Mouse (Mus musculus) stomach, embryonic 16.5 days (tissue): Measurements from ENCODE around the gene Suz12. TPM values are rescaled to one million over a fixed set of nuclear protein-coding genes. Genes with fewer than 3 reads are reported as not detected.
"Not testable (repeated sequence)": the region's sequence is repeated elsewhere in the genome, so short reads cannot be mapped to it uniquely, and the experiment has no call there.

Experiments
- ATAC-seq: fragments of 200-750 bp; cut with Nextera tagmentation; 2 replicates; pipeline ENCODE4 v1.8.0; 2017; ENCODE audit warnings: moderate number of reproducible peaks, moderate TSS enrichment; ENCODE audit not compliant: insufficient read depth, low FRiP score
- H3K27ac ChIP-seq: fragments of 300-500 bp; sonication (generic); 2 replicates; pipeline ENCODE4 v1.5.1; 2014; ENCODE audit warnings: low read length
- H3K27me3 ChIP-seq: fragments of 300-500 bp; sonication (generic); 2 replicates; pipeline ENCODE4 v1.6.1; 2014; ENCODE audit warnings: low read length, control low read depth, mixed read lengths; ENCODE audit not compliant: control insufficient read depth, insufficient read depth
- H3K36me3 ChIP-seq: fragments of 300-500 bp; sonication (generic); 2 replicates; pipeline ENCODE4 v1.6.1; 2014; ENCODE audit warnings: low read length; ENCODE audit not compliant: control insufficient read depth, insufficient read depth
- H3K4me1 ChIP-seq: fragments of 300-500 bp; sonication (generic); 2 replicates; pipeline ENCODE4 v1.6.1; 2014; ENCODE audit warnings: low read length, control low read depth, mixed read lengths; ENCODE audit not compliant: control insufficient read depth, insufficient read depth
- H3K4me2 ChIP-seq: fragments of 300-500 bp; sonication (generic); 2 replicates; pipeline ENCODE4 v1.6.1; 2014; ENCODE audit warnings: low read depth, low read length, mixed read lengths
- H3K4me3 ChIP-seq: fragments of 300-500 bp; sonication (generic); replicated peaks from 2 replicates; pipeline ENCODE4 v1.5.1; 2014; ENCODE audit warnings: mild to moderate bottlenecking, low read length
- H3K9ac ChIP-seq: fragments of 300-500 bp; sonication (generic); 2 replicates; pipeline ENCODE4 v1.6.1; 2014; ENCODE audit warnings: low read length
- H3K9me3 ChIP-seq: fragments of 300-500 bp; sonication (generic); replicated peaks from 2 replicates; pipeline ENCODE4 v1.6.1; 2016; ENCODE audit warnings: low read length, control low read depth; ENCODE audit not compliant: control insufficient read depth
- WGBS: fragments of 180-500 bp; shearing (Covaris S2); extraction: QIAGEN DNeasy Blood & Tissue Kit; methylation state at CpG from one replicate; pipeline ENCODE4 v1.1.7; 2014; 5-methylcytosine and 5-hydroxymethylcytosine counted together
- polyA plus RNA-seq: library from polyadenylated mRNA; unstranded; fragments of >200 nt; fragmentation: Nextera tagmentation; extraction: Ambion mirVana; gene quantifications from 2 replicates; pipeline ENCODE4 v1.2.1, GENCODE M21; 2015

Suz12 gene
- polyA plus RNA-seq, 1 experiment from 2014 or later: 17.8 TPM

DNA sequence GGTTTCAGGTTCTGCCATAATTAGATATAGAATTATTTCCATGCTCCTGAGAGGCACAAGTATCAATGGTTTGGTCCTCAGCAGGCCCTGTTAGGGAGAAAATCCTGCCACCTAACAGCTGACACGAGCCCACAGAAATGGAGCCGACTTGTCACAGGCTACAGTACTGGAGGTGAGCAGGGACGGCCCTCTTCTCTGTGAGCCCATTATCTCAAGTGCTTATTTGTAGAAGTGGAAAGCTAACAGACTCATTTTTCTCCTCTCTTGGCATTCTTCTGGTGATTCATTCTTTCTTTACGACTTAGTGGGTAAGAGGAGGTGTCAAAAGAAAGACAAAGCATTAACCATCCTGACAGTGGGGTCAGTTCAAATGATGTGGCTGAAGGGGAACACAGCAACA lies 61.8 kb downstream of the Suz12 start:
- Histone ChIP-seq H3K9ac (no peak overlapping the region), H3K4me1 (no peaks in the 10 kb centered on the region), H3K4me3 (no peak overlapping the region), H3K36me3 (0 out of 2 replicates have a peak, but pooled peaks cover 4% of the 10 kb centered on the region), H3K9me3 (no peaks in the 10 kb centered on the region), H3K4me2 (no peak overlapping the region), H3K27me3 (no peaks in the 10 kb centered on the region), H3K27ac (no peak overlapping the region)
- ATAC-seq: no peak
- 41% methylated on average over 4 of the region's 4 CpGs for WGBS

DNA sequence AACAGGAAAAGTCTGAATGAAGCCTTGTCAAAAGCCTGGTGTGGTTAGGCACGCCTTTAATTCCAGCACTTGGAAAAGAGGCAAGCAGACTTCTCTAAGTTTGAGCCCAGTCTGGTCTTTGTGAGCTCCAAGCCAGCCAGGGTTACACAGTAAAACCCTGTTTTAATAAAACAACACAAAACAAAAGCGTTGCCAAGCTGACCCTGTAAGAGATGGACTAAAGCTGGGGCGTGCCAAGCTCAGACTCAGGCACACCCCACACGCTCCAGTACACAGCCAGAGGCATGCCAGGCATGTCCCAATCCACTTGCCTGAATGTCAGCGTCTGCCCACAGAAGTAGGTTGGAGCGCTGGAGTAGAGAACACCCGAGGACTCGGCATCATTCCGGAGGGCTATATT lies 63.2 kb downstream of the Suz12 start:
- Histone ChIP-seq H3K27me3 (no peaks in the 10 kb centered on the region), H3K4me3 (no peak overlapping the region), H3K27ac (no peak overlapping the region), H3K4me2 (no peak overlapping the region), H3K9me3 (no peaks in the 10 kb centered on the region), H3K9ac (no peak overlapping the region), H3K4me1 (no peaks in the 10 kb centered on the region), H3K36me3 (0 out of 2 replicates have a peak, but pooled peaks cover 6% of the 10 kb centered on the region)
- 87% methylated on average over 9 of the region's 9 CpGs for WGBS
- no peak for ATAC-seq

DNA sequence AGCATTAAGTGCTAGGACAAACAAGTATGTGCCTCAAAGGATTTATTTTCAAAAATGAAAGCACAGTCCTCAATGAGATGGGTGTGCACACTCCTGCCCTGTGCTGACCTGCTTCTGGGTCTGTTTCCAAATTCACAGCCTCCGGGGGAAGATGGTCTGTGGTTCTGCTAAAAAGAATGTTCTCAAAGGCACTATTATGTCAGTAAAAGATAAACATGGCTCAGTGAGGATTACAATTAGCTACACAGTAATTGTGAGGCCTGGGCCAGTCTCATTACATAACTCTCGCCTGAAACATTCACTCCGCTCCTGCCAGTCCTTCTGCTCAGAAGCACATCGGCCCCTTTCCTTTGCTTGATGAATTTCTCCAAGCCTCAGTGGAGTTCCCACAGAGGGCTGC lies 69.3 kb downstream of the Suz12 start:
- Histone ChIP-seq H3K4me2 (no peak overlapping the region), H3K27ac (0 out of 2 replicates have a peak overlapping the region, but pooled peaks have one; percentile 9), H3K4me3 (no peak overlapping the region), H3K27me3 (no peaks in the 10 kb centered on the region), H3K36me3 (0 out of 2 replicates have a peak, but pooled peaks cover 7% of the 10 kb centered on the region), H3K9ac (no peak overlapping the region), H3K4me1 (no peaks in the 10 kb centered on the region), H3K9me3 (no peaks in the 10 kb centered on the region)
- peak; percentile 68 for ATAC-seq
- 53% methylated on average over 4 of the region's 4 CpGs for WGBS

DNA sequence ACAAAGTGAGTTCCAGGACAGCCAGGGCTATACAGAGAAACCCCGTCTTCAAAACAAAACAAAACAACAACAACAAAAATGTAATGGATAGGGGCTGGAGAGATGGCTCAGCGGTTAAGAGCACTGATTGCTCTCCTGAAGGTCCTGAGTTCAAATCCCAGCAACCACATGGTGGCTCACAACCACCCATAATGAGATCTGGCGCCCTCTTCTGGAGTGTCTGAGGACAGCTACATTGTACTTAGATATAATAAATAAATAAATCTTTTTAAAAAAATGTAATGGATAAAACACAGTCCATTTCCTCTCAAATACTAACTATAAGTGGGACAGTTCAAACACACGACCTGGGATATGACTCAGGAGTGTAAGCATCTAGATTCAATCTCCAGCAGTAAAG lies 73.5 kb downstream of the Suz12 start:
- WGBS: 79% methylated on average over 4 of the region's 4 CpGs

DNA sequence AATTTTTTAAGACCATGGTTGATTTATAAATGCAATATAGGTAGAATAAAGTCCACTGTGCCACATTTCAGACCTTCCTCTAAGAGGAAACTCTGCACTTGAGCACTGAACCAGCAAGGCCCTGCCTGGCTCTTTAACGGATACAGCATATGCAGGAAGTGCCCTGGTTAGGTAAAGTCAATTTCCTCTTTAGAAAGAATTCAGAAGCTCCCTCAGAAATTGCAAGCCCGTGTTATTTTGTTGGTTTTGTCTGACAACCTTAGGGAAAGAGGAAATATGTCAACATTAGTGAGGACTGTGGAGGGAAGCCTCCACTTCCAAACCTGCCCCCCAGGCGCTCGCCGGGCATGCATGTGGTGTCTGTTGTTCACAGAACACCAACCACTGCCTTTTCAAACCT lies 74.7 kb downstream of the Suz12 start:
- 81% methylated on average over 5 of the region's 5 CpGs for WGBS
- H3K27ac ChIP-seq: no peak overlapping the region
- no peak for ATAC-seq

More for the DNA sequence above, 73.5 kb downstream of the Suz12 start:
- not testable (repeated sequence) for H3K9me3 ChIP-seq, H3K9ac ChIP-seq, H3K4me1 ChIP-seq, H3K4me3 ChIP-seq, H3K36me3 ChIP-seq, ATAC-seq, H3K4me2 ChIP-seq, H3K27ac ChIP-seq, H3K27me3 ChIP-seq

DNA sequence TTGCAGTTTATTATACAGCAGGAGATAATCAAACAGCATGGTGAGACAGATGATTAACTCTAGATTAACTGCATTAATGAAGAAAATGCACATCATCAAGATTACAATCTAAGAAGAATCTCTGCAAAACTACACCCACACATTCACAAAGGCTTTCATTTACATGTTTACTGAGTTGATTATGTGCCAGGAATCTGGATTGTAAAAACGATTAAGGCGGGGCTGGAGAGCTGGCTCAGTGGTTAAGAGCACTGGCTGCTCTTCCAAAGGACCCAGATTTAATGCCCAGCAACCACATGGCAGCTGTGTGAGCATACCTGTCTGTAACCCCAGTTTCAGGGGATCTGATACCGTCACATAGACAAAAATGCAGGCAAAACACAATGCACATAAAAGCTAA lies 76.9 kb downstream of the Suz12 start:
- 0 out of 2 replicates have a peak, but pooled peaks cover 3% of the 10 kb centered on the region for H3K4me1 ChIP-seq
- 83% methylated on average over 3 of the region's 3 CpGs for WGBS
- no peak overlapping the region for H3K27ac ChIP-seq
- H3K36me3 ChIP-seq: no peaks in the 10 kb centered on the region
- no peak for ATAC-seq
- H3K4me2 ChIP-seq: no peak overlapping the region
- no peaks in the 10 kb centered on the region for H3K9me3 ChIP-seq
- no peak overlapping the region for H3K4me3 ChIP-seq
- H3K27me3 ChIP-seq: no peaks in the 10 kb centered on the region
- H3K9ac ChIP-seq: no peak overlapping the region

More for the DNA sequence above, 74.7 kb downstream of the Suz12 start:
- no peak overlapping the region for H3K4me3 ChIP-seq
- H3K9me3 ChIP-seq: no peaks in the 10 kb centered on the region
- 0 out of 2 replicates have a peak, but pooled peaks cover 3% of the 10 kb centered on the region for H3K4me1 ChIP-seq
- H3K36me3 ChIP-seq: no peaks in the 10 kb centered on the region
- no peaks in the 10 kb centered on the region for H3K27me3 ChIP-seq
- no peak overlapping the region for H3K4me2 ChIP-seq
- H3K9ac ChIP-seq: no peak overlapping the region

DNA sequence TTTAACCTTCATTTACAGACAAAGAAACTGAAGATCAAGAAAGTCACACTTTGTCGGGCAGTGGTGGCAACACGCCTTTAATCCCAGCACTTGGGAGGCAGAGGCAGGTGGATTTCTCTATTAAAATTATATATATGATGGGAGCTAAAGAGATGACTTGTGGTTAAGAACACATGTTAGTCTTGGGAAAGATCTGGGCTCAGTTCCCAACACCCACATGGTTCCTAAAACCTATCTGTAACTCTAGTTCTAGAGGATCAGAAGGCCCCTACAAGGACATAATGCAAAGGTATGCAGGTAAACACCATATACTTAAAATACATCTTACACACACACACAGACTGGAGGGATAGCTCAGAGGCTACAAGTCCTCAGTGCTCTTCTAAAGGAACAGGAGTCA lies 78.1 kb downstream of the Suz12 start:
- ATAC-seq: no peak
- H3K9ac ChIP-seq: no peak overlapping the region
- H3K27me3 ChIP-seq: no peaks in the 10 kb centered on the region
- H3K4me2 ChIP-seq: no peak overlapping the region
- H3K4me3 ChIP-seq: no peak overlapping the region
- WGBS: 94% methylated on average over 2 of the region's 2 CpGs
- H3K9me3 ChIP-seq: no peaks in the 10 kb centered on the region
- H3K27ac ChIP-seq: no peak overlapping the region
- no peaks in the 10 kb centered on the region for H3K36me3 ChIP-seq
- H3K4me1 ChIP-seq: 0 out of 2 replicates have a peak, but pooled peaks cover 3% of the 10 kb centered on the region

DNA sequence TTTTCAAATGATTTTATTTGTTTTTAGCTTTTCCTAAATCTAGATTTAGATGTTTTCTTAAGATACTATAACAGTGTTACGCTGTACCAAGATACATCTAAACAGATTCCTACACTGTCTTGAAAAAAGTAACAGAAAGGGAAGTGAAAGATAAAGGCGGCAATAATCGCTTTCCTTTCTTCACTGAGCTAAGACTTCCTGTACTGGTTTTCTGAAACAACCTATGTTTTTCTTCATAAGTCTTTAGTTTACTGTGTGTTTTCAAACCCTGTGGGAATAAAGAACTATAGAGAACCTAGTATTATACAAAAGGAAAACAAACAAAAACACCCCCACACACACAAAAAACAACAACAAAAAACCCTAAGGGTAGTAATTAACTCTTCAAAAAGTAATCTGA lies 79.5 kb downstream of the Suz12 start:
- no peaks in the 10 kb centered on the region for H3K9me3 ChIP-seq
- no peaks in the 10 kb centered on the region for H3K36me3 ChIP-seq
- H3K27ac ChIP-seq: no peak overlapping the region
- H3K9ac ChIP-seq: no peak overlapping the region
- no peak for ATAC-seq
- H3K4me3 ChIP-seq: no peak overlapping the region
- no peak overlapping the region for H3K4me2 ChIP-seq
- H3K27me3 ChIP-seq: no peaks in the 10 kb centered on the region
- 0 out of 2 replicates have a peak, but pooled peaks cover 3% of the 10 kb centered on the region for H3K4me1 ChIP-seq
- WGBS: 83% methylated on average over 3 of the region's 3 CpGs

DNA sequence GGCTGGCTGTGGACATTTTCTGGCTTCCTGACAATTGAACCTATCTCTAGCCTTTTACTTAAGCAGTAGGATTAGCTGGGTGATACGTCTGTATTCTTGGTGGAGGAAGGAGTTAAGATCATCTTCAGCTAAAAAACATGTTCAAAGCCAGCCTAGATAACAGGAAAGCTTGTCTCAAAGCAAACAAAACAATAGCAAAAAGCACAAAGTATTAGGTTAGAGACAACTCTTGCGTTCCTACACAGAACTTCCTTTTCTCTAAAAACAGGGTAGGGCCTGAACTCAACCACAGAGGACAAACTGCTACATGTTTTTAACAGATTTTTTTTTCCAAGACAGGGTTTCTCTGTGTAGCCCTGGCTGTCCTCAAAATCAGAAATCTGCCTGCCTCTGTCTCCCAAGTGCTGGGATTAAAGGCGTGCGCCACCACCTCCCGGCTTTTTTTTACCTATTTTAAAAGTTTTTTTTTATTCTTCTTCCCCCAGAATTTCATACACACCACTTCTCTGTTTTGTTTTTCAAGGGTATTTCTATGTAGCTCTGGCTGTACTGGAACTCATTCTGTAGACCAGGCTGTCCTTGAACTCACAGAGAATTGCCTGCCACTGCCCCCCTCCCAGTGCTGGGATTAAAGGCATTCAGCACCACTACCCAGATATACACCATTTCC lies 82.8 kb downstream of the Suz12 start:
- Histone ChIP-seq H3K9ac (no peak overlapping the region), H3K27me3 (no peaks in the 10 kb centered on the region), H3K27ac (no peak overlapping the region), H3K36me3 (no peaks in the 10 kb centered on the region), H3K9me3 (no peaks in the 10 kb centered on the region), H3K4me3 (no peak overlapping the region), H3K4me2 (no peak overlapping the region), H3K4me1 (peaks cover 9% of the 10 kb centered on the region; the same call in 1 of the 2 replicates)
- WGBS: 90% methylated on average over 5 of the region's 5 CpGs
- ATAC-seq: no peak
